Mouse (Mus musculus): Measurements from ENCODE around the gene Cd3d. TPM values are rescaled to one million over a fixed set of nuclear protein-coding genes. Genes with fewer than 3 reads are reported as not detected.
"Not testable (repeated sequence)": the region's sequence is repeated elsewhere in the genome, so short reads cannot be mapped to it uniquely, and the experiment has no call there.

The Cd3d gene
- not detected in 2 replicates for polyA plus RNA-seq (2015; fragmentation: Nextera tagmentation; extraction: Ambion mirVana)

DNA sequence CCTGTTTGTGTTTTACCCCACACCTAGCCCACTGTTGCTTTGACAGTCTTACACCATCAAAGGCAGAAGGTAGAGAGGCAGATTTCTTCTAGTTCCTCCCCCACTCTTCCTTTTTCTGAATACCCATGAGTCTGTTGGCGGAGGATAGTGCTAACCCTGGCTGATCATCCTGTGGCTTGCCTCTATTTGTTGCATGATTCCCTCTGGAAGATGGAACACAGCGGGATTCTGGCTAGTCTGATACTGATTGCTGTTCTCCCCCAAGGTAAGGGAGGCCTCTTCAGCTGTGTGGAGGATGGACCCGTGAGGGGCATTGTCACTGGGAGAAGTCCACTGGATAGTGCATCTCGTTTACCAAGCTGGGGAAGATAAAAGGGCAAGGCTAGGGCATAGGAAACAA, at the start of gene Cd3d:
Cd3d (plus strand) TSS at position 111 of the 400 bp plus-strand sequence.
- no peaks in the 10 kb centered on the region for H3K36me3 ChIP-seq
- no peaks in the 10 kb centered on the region for H3K27me3 ChIP-seq
- DNase-seq (no peak), ATAC-seq (ENCODE audit: low read depth) (no peak)
- H3K27ac ChIP-seq = no peak within 1 kb of the TSS
- no peak within 1 kb of the TSS for H3K9ac ChIP-seq
- peaks cover 10% of the 10 kb centered on the region for H3K4me1 ChIP-seq (replicated peaks)
- H3K4me3 ChIP-seq (replicated peaks) = no peak within 1 kb of the TSS
- WGBS (ENCODE audit: insufficient replicate concordance) = 61% methylated on average over 4 of the region's 4 CpGs
- H3K9me3 ChIP-seq (replicated peaks) = no peaks in the 10 kb centered on the region
- H3K4me2 ChIP-seq = no peak within 1 kb of the TSS

DNA sequence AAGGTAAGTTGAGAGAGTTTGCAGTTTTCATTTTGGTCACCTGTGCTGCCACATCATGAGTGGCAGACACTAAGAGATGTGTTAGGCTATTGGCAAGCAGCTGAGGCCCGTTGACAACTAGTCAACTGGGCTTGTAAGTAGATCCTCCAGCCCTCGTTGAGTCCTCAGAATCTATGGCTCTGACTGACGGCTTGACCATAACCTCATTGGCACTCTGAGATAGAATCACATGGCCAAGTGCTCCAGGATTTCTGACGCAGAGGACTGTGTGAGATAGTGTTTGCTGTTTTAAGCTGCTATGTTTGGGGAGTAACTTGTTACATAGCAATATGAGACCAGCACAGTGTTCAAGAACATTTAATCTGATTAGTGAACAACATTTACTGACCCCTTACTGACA, 39.8 kb upstream of the Cd3d start:
- H3K27me3 ChIP-seq = no peaks in the 10 kb centered on the region
- 75% methylated on average over 4 of the region's 4 CpGs for WGBS (ENCODE audit: insufficient replicate concordance)

DNA sequence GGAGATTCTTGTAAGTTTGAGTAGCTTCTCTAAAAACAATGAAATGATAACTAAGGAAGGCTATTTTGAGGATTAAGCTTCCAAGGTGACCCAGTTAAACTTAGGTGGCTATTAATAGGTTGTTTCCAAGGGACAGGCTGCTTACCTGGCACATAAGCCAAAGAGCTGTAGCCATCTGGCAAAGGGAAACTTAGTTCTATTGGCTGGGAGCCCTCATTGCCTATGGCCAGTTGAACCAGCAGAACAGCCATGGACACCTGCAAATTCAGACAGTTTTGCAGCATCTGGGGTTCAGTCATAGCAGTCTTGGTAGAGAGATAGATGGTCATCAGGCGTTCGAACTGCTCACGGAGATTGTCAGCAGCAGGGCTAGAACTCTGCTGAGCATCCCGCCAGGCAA, 39.2 kb upstream of the Cd3d start:
- ATAC-seq (ENCODE audit: low read depth) = no peak
- no peaks in the 10 kb centered on the region for H3K4me1 ChIP-seq (replicated peaks)

More for the DNA sequence above, 39.8 kb upstream of the Cd3d start:
- H3K4me1 ChIP-seq (replicated peaks) = no peaks in the 10 kb centered on the region
- H3K9me3 ChIP-seq (replicated peaks) = no peaks in the 10 kb centered on the region
- DNase-seq (no peak), ATAC-seq (ENCODE audit: low read depth) (no peak)
- no peak overlapping the region for H3K27ac ChIP-seq
- no peak overlapping the region for H3K9ac ChIP-seq
- no peak overlapping the region for H3K4me3 ChIP-seq (replicated peaks)
- H3K4me2 ChIP-seq = no peak overlapping the region
- H3K36me3 ChIP-seq = peaks cover 87% of the 10 kb centered on the region

GRCm38 (mm10) chr9:44946185-44946695, 35.3 kb upstream of the Cd3d start:
- ATAC-seq (ENCODE audit: low read depth) = no peak
- no peaks in the 10 kb centered on the region for H3K4me1 ChIP-seq (replicated peaks)
- H3K4me3 ChIP-seq (replicated peaks) = no peak overlapping the region
- no peak overlapping the region for H3K4me2 ChIP-seq
- no peaks in the 10 kb centered on the region for H3K9me3 ChIP-seq (replicated peaks)
- no peak for DNase-seq
- no peak overlapping the region for H3K9ac ChIP-seq
- no peak overlapping the region for H3K27ac ChIP-seq
- WGBS (ENCODE audit: insufficient replicate concordance) = 82% methylated on average over 7 of the region's 7 CpGs
- no peaks in the 10 kb centered on the region for H3K27me3 ChIP-seq
- H3K36me3 ChIP-seq = peaks cover 91% of the 10 kb centered on the region

More for the DNA sequence above, 39.2 kb upstream of the Cd3d start:
- no peak overlapping the region for H3K4me3 ChIP-seq (replicated peaks)
- H3K36me3 ChIP-seq = peaks cover 87% of the 10 kb centered on the region
- H3K27ac ChIP-seq = no peak overlapping the region
- no peaks in the 10 kb centered on the region for H3K27me3 ChIP-seq
- no peak overlapping the region for H3K4me2 ChIP-seq
- no peak overlapping the region for H3K9ac ChIP-seq
- no peaks in the 10 kb centered on the region for H3K9me3 ChIP-seq (replicated peaks)
- 92% methylated on average over 4 of the region's 4 CpGs for WGBS (ENCODE audit: insufficient replicate concordance)
- no peak for DNase-seq

- no peak overlapping the region for H3K9ac ChIP-seq
- no peak overlapping the region for H3K27ac ChIP-seq
- H3K9me3 ChIP-seq (replicated peaks) = no peaks in the 10 kb centered on the region
- peaks cover 90% of the 10 kb centered on the region for H3K36me3 ChIP-seq
- H3K4me2 ChIP-seq = no peak overlapping the region
- H3K4me1 ChIP-seq (replicated peaks) = no peaks in the 10 kb centered on the region
- WGBS (ENCODE audit: insufficient replicate concordance) = 87% methylated on average over 5 of the region's 5 CpGs
- H3K27me3 ChIP-seq = no peaks in the 10 kb centered on the region
- DNase-seq (no peak), ATAC-seq (ENCODE audit: low read depth) (no peak)
- H3K4me3 ChIP-seq (replicated peaks) = no peak overlapping the region
These were observed 33.8 kb upstream of the Cd3d start for GRCm38 (mm10) chr9:44947836-44948235.

DNA sequence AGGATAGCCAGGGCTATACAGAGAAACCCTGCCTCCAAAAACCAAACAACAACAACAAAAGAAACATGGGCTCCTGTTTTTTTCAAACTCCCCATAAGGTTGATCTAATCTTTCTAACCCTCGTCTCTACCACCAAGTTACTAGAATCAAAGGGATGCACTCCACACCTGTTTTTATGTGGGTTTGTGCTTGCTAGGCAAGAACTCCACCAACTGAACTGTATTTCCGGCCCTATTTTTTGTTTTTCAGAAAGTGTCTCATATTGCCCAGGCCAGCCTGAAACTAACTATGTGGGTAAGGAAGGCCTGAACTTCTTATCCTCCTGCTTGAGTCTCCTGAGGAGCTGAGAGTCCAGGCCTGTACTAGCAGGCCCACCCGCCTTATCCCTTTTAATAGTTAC, 27.2 kb upstream of the Cd3d start:
- H3K36me3 ChIP-seq = peaks cover 76% of the 10 kb centered on the region
- no peak overlapping the region for H3K4me2 ChIP-seq
- no peak overlapping the region for H3K27ac ChIP-seq
- H3K27me3 ChIP-seq = no peaks in the 10 kb centered on the region
- DNase-seq (no peak), ATAC-seq (ENCODE audit: low read depth) (no peak)
- H3K4me1 ChIP-seq (replicated peaks) = 0 out of 2 replicates have a peak, but pooled peaks cover 3% of the 10 kb centered on the region
- 84% methylated on average over 3 of the region's 3 CpGs for WGBS (ENCODE audit: insufficient replicate concordance)
- no peaks in the 10 kb centered on the region for H3K9me3 ChIP-seq (replicated peaks)
- H3K4me3 ChIP-seq (replicated peaks) = no peak overlapping the region
- H3K9ac ChIP-seq = no peak overlapping the region

- WGBS (ENCODE audit: insufficient replicate concordance) = under 1% methylated on average over 39 of the region's 39 CpGs
- peak within 1 kb of the TSS; percentile 85 for H3K9ac ChIP-seq
- DNase-seq = peak; percentile 96
These were observed 16.3 kb upstream of the Cd3d start, which contains the start of gene Ube4a for GRCm38 (mm10) chr9:44965126-44965832. TSS of gene Ube4a (minus strand) at chr9:44965600.

GRCm38 (mm10) chr9:44965833-44966466, 15.6 kb upstream of the Cd3d start:
- Histone ChIP-seq H3K36me3 (peaks cover 23% of the 10 kb centered on the region), H3K27me3 (peaks cover 9% of the 10 kb centered on the region), H3K4me3 (replicated peaks) (peak overlapping the region; percentile 84), H3K4me2 (peak overlapping the region; percentile 82), H3K27ac (peak overlapping the region; percentile 75), H3K9ac (peak overlapping the region; percentile 53), H3K4me1 (replicated peaks) (peaks cover 25% of the 10 kb centered on the region), H3K9me3 (replicated peaks) (no peaks in the 10 kb centered on the region)
- ATAC-seq (ENCODE audit: low read depth) = peak; percentile 27
- 14% methylated on average over 10 of the region's 10 CpGs for WGBS (ENCODE audit: insufficient replicate concordance)
- DNase-seq = no peak

More at GRCm38 (mm10) chr9:44965126-44965832, 16.3 kb upstream of the Cd3d start, which contains the start of gene Ube4a:
- H3K4me1 ChIP-seq (replicated peaks) = peaks cover 25% of the 10 kb centered on the region
- peaks cover 3% of the 10 kb centered on the region for H3K27me3 ChIP-seq
- H3K9me3 ChIP-seq (replicated peaks) = no peaks in the 10 kb centered on the region
- peaks cover 28% of the 10 kb centered on the region for H3K36me3 ChIP-seq
- peak within 1 kb of the TSS; percentile 82 for H3K4me2 ChIP-seq
- peak within 1 kb of the TSS; percentile 82 for H3K27ac ChIP-seq
- ATAC-seq (ENCODE audit: low read depth) = peak; percentile 94
- H3K4me3 ChIP-seq (replicated peaks) = peak within 1 kb of the TSS; percentile 84

DNA sequence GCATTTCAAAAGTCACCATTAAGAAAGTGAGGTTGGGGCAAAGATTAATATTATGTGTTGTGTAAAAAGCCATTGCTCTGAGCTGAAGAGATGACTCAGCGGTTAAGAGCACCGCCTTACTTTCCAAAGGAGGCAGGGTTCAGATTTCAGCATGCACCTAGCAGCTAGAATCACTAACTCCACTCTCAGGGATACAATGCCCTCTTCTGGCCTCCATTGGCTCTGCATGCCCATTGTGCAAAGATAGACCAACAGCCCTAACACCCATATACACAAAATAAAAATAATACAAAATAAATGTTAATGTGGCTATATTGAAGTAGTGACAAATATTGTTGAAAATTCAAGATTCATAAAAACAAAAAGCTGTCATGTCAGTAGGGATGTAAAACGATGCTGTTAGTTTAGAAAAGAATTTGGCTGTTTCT, 14.8 kb upstream of the Cd3d start:
- Histone ChIP-seq H3K4me2 (no peak overlapping the region), H3K27ac (no peak overlapping the region), H3K27me3 (peaks cover 12% of the 10 kb centered on the region), H3K36me3 (peaks cover 14% of the 10 kb centered on the region), H3K9me3 (replicated peaks) (no peaks in the 10 kb centered on the region), H3K9ac (no peak overlapping the region), H3K4me3 (replicated peaks) (no peak overlapping the region), H3K4me1 (replicated peaks) (peaks cover 25% of the 10 kb centered on the region)
- ATAC-seq (ENCODE audit: low read depth) (no peak), DNase-seq (peak; percentile 58)
- 18% methylated on average over 3 of the region's 3 CpGs for WGBS (ENCODE audit: insufficient replicate concordance)

DNA sequence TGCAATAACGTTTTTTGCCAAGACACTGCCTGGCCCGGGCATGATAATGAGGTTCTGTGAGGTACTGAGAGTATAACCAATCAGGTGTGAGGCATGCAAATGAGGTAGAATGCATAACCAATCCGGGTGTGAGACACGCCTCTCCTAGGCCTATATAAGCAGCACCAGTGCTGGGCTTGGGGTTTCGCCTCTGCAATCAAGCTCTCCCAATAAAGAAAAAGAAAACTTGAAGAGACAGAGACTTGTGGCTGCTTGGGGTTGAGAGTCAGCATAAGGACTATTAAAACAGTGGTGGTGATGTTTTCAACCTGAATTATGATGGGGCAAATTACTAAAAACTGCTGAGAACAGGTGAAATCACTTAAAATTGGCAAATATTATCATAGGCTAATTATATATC, 13.8 kb upstream of the Cd3d start:
- H3K36me3 ChIP-seq; H3K27ac ChIP-seq; DNase-seq; H3K4me2 ChIP-seq; H3K4me3 ChIP-seq (replicated peaks); ATAC-seq (ENCODE audit: low read depth); H3K9ac ChIP-seq; H3K9me3 ChIP-seq (replicated peaks): not testable (repeated sequence)
- Histone ChIP-seq H3K27me3 (peaks cover 18% of the 10 kb centered on the region), H3K4me1 (replicated peaks) (peaks cover 25% of the 10 kb centered on the region)
- WGBS (ENCODE audit: insufficient replicate concordance) = 71% methylated on average over 5 of the region's 5 CpGs

DNA sequence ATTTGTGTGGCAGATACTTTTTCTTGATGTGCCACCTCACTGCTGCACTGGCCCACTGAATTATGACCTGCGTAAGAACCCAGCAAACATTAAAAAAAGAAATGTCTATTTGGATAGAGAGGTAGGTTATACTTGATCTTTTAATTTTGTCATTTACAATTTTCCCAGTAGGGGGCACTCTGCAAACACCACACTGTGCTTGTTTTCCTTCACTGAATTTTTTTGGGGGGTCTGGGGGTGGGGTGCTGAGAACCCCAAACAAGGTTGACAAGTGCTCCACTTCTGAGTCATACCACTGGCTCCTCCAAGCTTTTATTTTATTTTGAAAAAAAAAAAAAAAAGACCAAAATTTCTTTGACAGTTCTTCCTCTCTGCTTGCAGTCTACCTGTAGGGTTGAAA, 12.1 kb upstream of the Cd3d start:
- Histone ChIP-seq H3K4me2 (no peak overlapping the region), H3K9ac (no peak overlapping the region), H3K4me3 (replicated peaks) (no peak overlapping the region), H3K36me3 (no peaks in the 10 kb centered on the region), H3K4me1 (replicated peaks) (peaks cover 16% of the 10 kb centered on the region), H3K27me3 (peaks cover 35% of the 10 kb centered on the region), H3K27ac (no peak overlapping the region), H3K9me3 (replicated peaks) (no peaks in the 10 kb centered on the region)
- DNase-seq (no peak), ATAC-seq (ENCODE audit: low read depth) (no peak)
- WGBS (ENCODE audit: insufficient replicate concordance) = 44% methylated on average over 1 of the region's 1 CpGs

All from liver, embryonic 13.5 days (tissue).